Mouse (Mus musculus): Measurements from ENCODE around the gene Insig1.

Gene Insig1

GRCm38 (mm10) chr5:28118531-28118925 is 47.4 kb downstream of the Insig1 start:
- DNase-seq (ENCODE audit: low read depth, low spot score), result no peak

- DNase-seq (ENCODE audit: low read depth, low spot score), result no peak
Observed at GRCm38 (mm10) chr5:28119576-28119975, 48.4 kb downstream of the Insig1 start.

- DNase-seq (ENCODE audit: low read depth, low spot score), result peak; percentile 90
Observed at GRCm38 (mm10) chr5:28122491-28123454, 51.6 kb downstream of the Insig1 start.

GRCm38 (mm10) chr5:28123455-28123825 is 52.3 kb downstream of the Insig1 start:
- DNase-seq (ENCODE audit: low read depth, low spot score), result no peak

- DNase-seq (ENCODE audit: low read depth, low spot score), result peak; percentile 21
Observed at GRCm38 (mm10) chr5:28124321-28125230, 53.4 kb downstream of the Insig1 start.
